Mouse (Mus musculus): Measurements from ENCODE around the gene Igfbp4. TPM values are rescaled to one million over a fixed set of nuclear protein-coding genes. Genes with fewer than 3 reads are reported as not detected.

Gene Igfbp4
- polyA plus RNA-seq, 1 experiment from 2014 or later, result 142 TPM

- Histone ChIP-seq H3K4me1 (replicated peaks; ENCODE audit: control insufficient read depth, insufficient read depth, low read length) (no peaks in the 10 kb centered on the region), H3K4me3 (replicated peaks; ENCODE audit: low read length) (no peak overlapping the region), H3K9ac (no peak overlapping the region), H3K9me3 (ENCODE audit: control insufficient read depth, low read length) (no peaks in the 10 kb centered on the region), H3K36me3 (replicated peaks; ENCODE audit: control insufficient read depth, insufficient read depth) (no peaks in the 10 kb centered on the region), H3K27me3 (ENCODE audit: control insufficient read depth, insufficient read depth, low read length) (no peaks in the 10 kb centered on the region), H3K4me2 (replicated peaks) (no peak overlapping the region), H3K27ac (no peak overlapping the region)
- no peak for DNase-seq (ENCODE audit: low spot score)
- ATAC-seq (ENCODE audit: low FRiP score), result no peak
- 87% methylated on average over 8 of the region's 8 CpGs for WGBS
Measured at GRCm38 (mm10) chr11:99083516-99083915, 42.5 kb downstream of the Igfbp4 start.

- DNase-seq (ENCODE audit: low spot score), result no peak
- Histone ChIP-seq H3K9ac (no peak overlapping the region), H3K27me3 (ENCODE audit: control insufficient read depth, insufficient read depth, low read length) (no peaks in the 10 kb centered on the region), H3K4me2 (replicated peaks) (no peak overlapping the region), H3K36me3 (replicated peaks; ENCODE audit: control insufficient read depth, insufficient read depth) (no peaks in the 10 kb centered on the region), H3K4me1 (replicated peaks; ENCODE audit: control insufficient read depth, insufficient read depth, low read length) (no peaks in the 10 kb centered on the region), H3K27ac (no peak overlapping the region), H3K9me3 (ENCODE audit: control insufficient read depth, low read length) (no peaks in the 10 kb centered on the region), H3K4me3 (replicated peaks; ENCODE audit: low read length) (no peak overlapping the region)
- ATAC-seq (ENCODE audit: low FRiP score), result no peak
- 86% methylated on average over 9 of the region's 9 CpGs for WGBS
Measured at GRCm38 (mm10) chr11:99084366-99084765, 43.3 kb downstream of the Igfbp4 start.

- H3K9me3 ChIP-seq (ENCODE audit: control insufficient read depth, low read length), result no peaks in the 10 kb centered on the region
- no peaks in the 10 kb centered on the region for H3K36me3 ChIP-seq (replicated peaks; ENCODE audit: control insufficient read depth, insufficient read depth)
- H3K27ac ChIP-seq, result no peak overlapping the region
- H3K9ac ChIP-seq, result no peak overlapping the region
- H3K27me3 ChIP-seq (ENCODE audit: control insufficient read depth, insufficient read depth, low read length), result no peaks in the 10 kb centered on the region
- H3K4me1 ChIP-seq (replicated peaks; ENCODE audit: control insufficient read depth, insufficient read depth, low read length), result no peaks in the 10 kb centered on the region
- no peak overlapping the region for H3K4me3 ChIP-seq (replicated peaks; ENCODE audit: low read length)
- ATAC-seq (ENCODE audit: low FRiP score) (no peak), DNase-seq (ENCODE audit: low spot score) (no peak)
- no peak overlapping the region for H3K4me2 ChIP-seq (replicated peaks)
- WGBS, result 71% methylated on average over 2 of the region's 2 CpGs
Measured at GRCm38 (mm10) chr11:99088486-99088885, 47.4 kb downstream of the Igfbp4 start.

- Histone ChIP-seq H3K4me3 (replicated peaks; ENCODE audit: low read length) (no peak within 1 kb of the TSS), H3K4me2 (replicated peaks) (no peak within 1 kb of the TSS), H3K9ac (no peak within 1 kb of the TSS), H3K27ac (no peak within 1 kb of the TSS), H3K9me3 (ENCODE audit: control insufficient read depth, low read length) (no peaks in the 10 kb centered on the region), H3K27me3 (ENCODE audit: control insufficient read depth, insufficient read depth, low read length) (no peaks in the 10 kb centered on the region), H3K4me1 (replicated peaks; ENCODE audit: control insufficient read depth, insufficient read depth, low read length) (no peaks in the 10 kb centered on the region), H3K36me3 (replicated peaks; ENCODE audit: control insufficient read depth, insufficient read depth) (no peaks in the 10 kb centered on the region)
- DNase-seq (ENCODE audit: low spot score) (no peak), ATAC-seq (ENCODE audit: low FRiP score) (no peak)
- 55% methylated on average over 14 of the region's 14 CpGs for WGBS
Measured at GRCm38 (mm10) chr11:99089077-99089601, 48.1 kb downstream of the Igfbp4 start, which contains the start of gene Tns4. Tns4 (minus strand) TSS chr11:99089306.

GRCm38 (mm10) chr11:99090391-99090790 lies 49.3 kb downstream of the Igfbp4 start:
- Histone ChIP-seq H3K9me3 (ENCODE audit: control insufficient read depth, low read length) (no peaks in the 10 kb centered on the region), H3K9ac (no peak overlapping the region), H3K36me3 (replicated peaks; ENCODE audit: control insufficient read depth, insufficient read depth) (no peaks in the 10 kb centered on the region), H3K4me2 (replicated peaks) (no peak overlapping the region), H3K4me1 (replicated peaks; ENCODE audit: control insufficient read depth, insufficient read depth, low read length) (no peaks in the 10 kb centered on the region), H3K27ac (no peak overlapping the region), H3K4me3 (replicated peaks; ENCODE audit: low read length) (no peak overlapping the region), H3K27me3 (ENCODE audit: control insufficient read depth, insufficient read depth, low read length) (no peaks in the 10 kb centered on the region)
- WGBS, result 93% methylated on average over 8 of the region's 8 CpGs
- ATAC-seq (ENCODE audit: low FRiP score) (no peak), DNase-seq (ENCODE audit: low spot score) (no peak)

GRCm38 (mm10) chr11:99091666-99092065 lies 50.6 kb downstream of the Igfbp4 start:
- ATAC-seq (ENCODE audit: low FRiP score) (no peak), DNase-seq (ENCODE audit: low spot score) (no peak)
- H3K27ac ChIP-seq, result no peak overlapping the region
- no peaks in the 10 kb centered on the region for H3K9me3 ChIP-seq (ENCODE audit: control insufficient read depth, low read length)
- WGBS, result 68% methylated on average over 2 of the region's 2 CpGs
- H3K4me2 ChIP-seq (replicated peaks), result no peak overlapping the region
- no peaks in the 10 kb centered on the region for H3K4me1 ChIP-seq (replicated peaks; ENCODE audit: control insufficient read depth, insufficient read depth, low read length)
- no peaks in the 10 kb centered on the region for H3K27me3 ChIP-seq (ENCODE audit: control insufficient read depth, insufficient read depth, low read length)
- no peak overlapping the region for H3K4me3 ChIP-seq (replicated peaks; ENCODE audit: low read length)
- H3K36me3 ChIP-seq (replicated peaks; ENCODE audit: control insufficient read depth, insufficient read depth), result no peaks in the 10 kb centered on the region
- no peak overlapping the region for H3K9ac ChIP-seq

GRCm38 (mm10) chr11:99093740-99094139 lies 52.7 kb downstream of the Igfbp4 start:
- no peak overlapping the region for H3K4me3 ChIP-seq (replicated peaks; ENCODE audit: low read length)
- no peaks in the 10 kb centered on the region for H3K36me3 ChIP-seq (replicated peaks; ENCODE audit: control insufficient read depth, insufficient read depth)
- DNase-seq (ENCODE audit: low spot score), result no peak
- H3K9ac ChIP-seq, result no peak overlapping the region
- H3K9me3 ChIP-seq (ENCODE audit: control insufficient read depth, low read length), result no peaks in the 10 kb centered on the region
- no peak overlapping the region for H3K4me2 ChIP-seq (replicated peaks)
- WGBS, result 85% methylated on average over 7 of the region's 7 CpGs
- H3K27me3 ChIP-seq (ENCODE audit: control insufficient read depth, insufficient read depth, low read length), result no peaks in the 10 kb centered on the region
- ATAC-seq (ENCODE audit: low FRiP score), result no peak
- H3K27ac ChIP-seq, result no peak overlapping the region
- no peaks in the 10 kb centered on the region for H3K4me1 ChIP-seq (replicated peaks; ENCODE audit: control insufficient read depth, insufficient read depth, low read length)

- no peak for DNase-seq (ENCODE audit: low spot score)
- H3K27me3 ChIP-seq (ENCODE audit: control insufficient read depth, insufficient read depth, low read length), result no peaks in the 10 kb centered on the region
- no peak overlapping the region for H3K9ac ChIP-seq
- no peaks in the 10 kb centered on the region for H3K4me1 ChIP-seq (replicated peaks; ENCODE audit: control insufficient read depth, insufficient read depth, low read length)
- H3K36me3 ChIP-seq (replicated peaks; ENCODE audit: control insufficient read depth, insufficient read depth), result no peaks in the 10 kb centered on the region
- no peak for ATAC-seq (ENCODE audit: low FRiP score)
- H3K4me3 ChIP-seq (replicated peaks; ENCODE audit: low read length), result no peak overlapping the region
- H3K27ac ChIP-seq, result no peak overlapping the region
- 61% methylated on average over 2 of the region's 2 CpGs for WGBS
- no peak overlapping the region for H3K4me2 ChIP-seq (replicated peaks)
- no peaks in the 10 kb centered on the region for H3K9me3 ChIP-seq (ENCODE audit: control insufficient read depth, low read length)
Measured at GRCm38 (mm10) chr11:99094911-99095676, 54.0 kb downstream of the Igfbp4 start.

GRCm38 (mm10) chr11:99095759-99096158 lies 54.7 kb downstream of the Igfbp4 start:
- Histone ChIP-seq H3K4me1 (replicated peaks; ENCODE audit: control insufficient read depth, insufficient read depth, low read length) (no peaks in the 10 kb centered on the region), H3K4me2 (replicated peaks) (no peak overlapping the region), H3K27ac (no peak overlapping the region), H3K4me3 (replicated peaks; ENCODE audit: low read length) (no peak overlapping the region), H3K36me3 (replicated peaks; ENCODE audit: control insufficient read depth, insufficient read depth) (no peaks in the 10 kb centered on the region), H3K9ac (no peak overlapping the region), H3K9me3 (ENCODE audit: control insufficient read depth, low read length) (no peaks in the 10 kb centered on the region), H3K27me3 (ENCODE audit: control insufficient read depth, insufficient read depth, low read length) (no peaks in the 10 kb centered on the region)
- ATAC-seq (ENCODE audit: low FRiP score) (no peak), DNase-seq (ENCODE audit: low spot score) (no peak)
- WGBS, result 83% methylated on average over 4 of the region's 4 CpGs

Measured in hindbrain, embryonic 14.5 days (tissue).